Mouse (Mus musculus) MEL (cell line): ENCODE data around the gene Fkbp14.

Experiments
- CTCF ChIP-seq, 3 experiments: IDR thresholded peaks in 2 of 3; conservative IDR thresholded peaks in 1 of 3; 2 replicates each; pipeline ENCODE4 v1.5.1; 2011 to 2012; ENCODE audit warnings: low read length in 3 of 3, low read depth in 2 of 3, mild to moderate bottlenecking in 2 of 3, improper control_type of control experiment in 1 of 3, inconsistent platforms in 1 of 3, mixed read lengths in 1 of 3, moderate library complexity in 1 of 3; ENCODE audit not compliant: control insufficient read depth in 1 of 3, insufficient read depth in 1 of 3, poor library complexity in 1 of 3, severe bottlenecking in 1 of 3
- EP300 ChIP-seq, 2 experiments: IDR thresholded peaks; 2 replicates each; pipeline ENCODE4 v1.6.1; 2011; ENCODE audit warnings: improper control_type of control experiment in 2 of 2, low read length in 2 of 2, low read depth in 1 of 2, mild to moderate bottlenecking in 1 of 2
- GABPA ChIP-seq: IDR thresholded peaks from 2 replicates; pipeline ENCODE4 v1.6.1; 2012; ENCODE audit warnings: low read depth, mild to moderate bottlenecking, inconsistent platforms, low read length, improper control_type of control experiment, moderate library complexity
- JUND ChIP-seq: IDR thresholded peaks from 2 replicates; pipeline ENCODE4 v1.6.1; 2011; ENCODE audit warnings: low read depth, mild to moderate bottlenecking, improper control_type of control experiment, low read length
- MAX ChIP-seq: IDR thresholded peaks from 2 replicates; pipeline ENCODE4 v1.6.1; 2011; ENCODE audit warnings: low read length, improper control_type of control experiment
- NELFE ChIP-seq: IDR thresholded peaks from 2 replicates; pipeline ENCODE4 v1.6.1; 2011; ENCODE audit warnings: low read depth, low read length, improper control_type of control experiment
- NRF1 ChIP-seq: IDR thresholded peaks from 2 replicates; pipeline ENCODE4 v1.6.1; 2014; ENCODE audit warnings: low read depth, mild to moderate bottlenecking, inconsistent platforms, low read length, improper control_type of control experiment, moderate library complexity; ENCODE audit not compliant: poor library complexity, insufficient read depth, severe bottlenecking
- POLR2A ChIP-seq, 2 experiments: IDR thresholded peaks; 2 replicates each; pipeline ENCODE4 v1.6.1; 2011 to 2012; ENCODE audit warnings: low read length in 2 of 2, mild to moderate bottlenecking in 2 of 2, control low read depth in 1 of 2, improper control_type of control experiment in 1 of 2, low read depth in 1 of 2, moderate library complexity in 1 of 2; ENCODE audit not compliant: control insufficient read depth in 1 of 2, insufficient read depth in 1 of 2, poor library complexity in 1 of 2
- RAD21 ChIP-seq: IDR thresholded peaks from 2 replicates; pipeline ENCODE4 v1.6.1; 2011; ENCODE audit warnings: mild to moderate bottlenecking, low read depth, low read length, improper control_type of control experiment
- UBTF ChIP-seq: IDR thresholded peaks from 2 replicates; pipeline ENCODE4 v1.6.1; 2012; ENCODE audit warnings: low read depth, mild to moderate bottlenecking, inconsistent platforms, low read length, improper control_type of control experiment, moderate library complexity, borderline replicate concordance; ENCODE audit not compliant: insufficient read depth
- USF1 ChIP-seq: IDR thresholded peaks from 2 replicates; pipeline ENCODE4 v1.6.1; 2014; ENCODE audit warnings: low read depth, mild to moderate bottlenecking, inconsistent platforms, low read length, improper control_type of control experiment, moderate library complexity

- TF ChIP-seq POLR2A (IDR thresholded peaks at IDR 0.05; ENCODE audit: control insufficient read depth in 1 of 2, insufficient read depth in 1 of 2, low read depth in 1 of 2, low read length in 2 of 2, poor library complexity in 1 of 2) (no peak), CTCF (IDR thresholded peaks at IDR 0.05 in 2 of 3, conservative IDR thresholded peaks at IDR 0.05 in 1 of 3; ENCODE audit: control insufficient read depth in 1 of 3, insufficient read depth in 1 of 3, low read depth in 2 of 3, low read length in 3 of 3, poor library complexity in 1 of 3, severe bottlenecking in 1 of 3) (no peak), GABPA (no peak), UBTF (no peak), JUND (no peak), NELFE (no peak), NRF1 (no peak), MAX (no peak), EP300 (IDR thresholded peaks at IDR 0.05; ENCODE audit: low read depth in 1 of 2, low read length in 2 of 2) (no peak), RAD21 (no peak), USF1 (no peak)
Measured at GRCm38 (mm10) chr6:54562018-54562809, 34.9 kb downstream of the Fkbp14 start.
